Mouse (Mus musculus) heart, embryonic 16.5 days (tissue): ENCODE results near the gene Gng7. TPM values are rescaled to one million over a fixed set of nuclear protein-coding genes. Genes with fewer than 3 reads are reported as not detected.

Experiments
- ATAC-seq: fragments of 200-750 bp; cut with Nextera tagmentation; replicated peaks from 2 replicates; pipeline ENCODE4 v1.8.0; 2017; ENCODE audit warnings: moderate number of reproducible peaks; ENCODE audit not compliant: insufficient read depth, low FRiP score; ENCODE audit errors: extremely low read depth
- H3K27ac ChIP-seq: fragments of 300-500 bp; sonication (generic); 2 replicates; pipeline ENCODE4 v1.5.1; 2014; ENCODE audit warnings: mild to moderate bottlenecking, low read length, control low read depth, moderate library complexity
- H3K27me3 ChIP-seq: fragments of 300-500 bp; sonication (generic); 2 replicates; pipeline ENCODE4 v1.6.1; 2014; ENCODE audit warnings: low read length, mixed read lengths; ENCODE audit not compliant: control insufficient read depth, insufficient read depth
- H3K36me3 ChIP-seq: fragments of 300-500 bp; sonication (generic); 2 replicates; pipeline ENCODE4 v1.6.1; 2014; ENCODE audit not compliant: control insufficient read depth, insufficient read depth
- H3K4me1 ChIP-seq: fragments of 300-500 bp; sonication (generic); 2 replicates; pipeline ENCODE4 v1.6.1; 2014; ENCODE audit warnings: low read length, mixed read lengths; ENCODE audit not compliant: control insufficient read depth, insufficient read depth
- H3K4me2 ChIP-seq: fragments of 300-500 bp; sonication (generic); 2 replicates; pipeline ENCODE4 v1.6.1; 2014; ENCODE audit warnings: low read depth, mild to moderate bottlenecking, control low read depth, low read length
- H3K4me3 ChIP-seq: fragments of 300-500 bp; sonication (generic); 2 replicates; pipeline ENCODE4 v1.5.1; 2014; ENCODE audit warnings: mild to moderate bottlenecking, control low read depth, low read length
- H3K9ac ChIP-seq: fragments of 300-500 bp; sonication (generic); 2 replicates; pipeline ENCODE4 v1.6.1; 2014; ENCODE audit warnings: low read length, control low read depth
- H3K9me3 ChIP-seq: fragments of 300-500 bp; sonication (generic); replicated peaks from 2 replicates; pipeline ENCODE4 v1.6.1; 2016; ENCODE audit warnings: low read length; ENCODE audit not compliant: control insufficient read depth
- WGBS: fragments of 180-500 bp; shearing (Covaris S2); extraction: QIAGEN DNeasy Blood & Tissue Kit; methylation state at CpG from one replicate; pipeline ENCODE4 v1.1.7; 2014; 5-methylcytosine and 5-hydroxymethylcytosine counted together
- polyA plus RNA-seq: library from polyadenylated mRNA; unstranded; fragments of >200 nt; fragmentation: Nextera tagmentation; extraction: Ambion mirVana; gene quantifications from 2 replicates; pipeline ENCODE4 v1.2.1, GENCODE M21; 2015

The Gng7 gene
- polyA plus RNA-seq, 1 experiment from 2014 or later, result 1.4 TPM

GRCm38 (mm10) chr10:80985970-80986701 lies 28.6 kb downstream of the Gng7 start:
- no peaks in the 10 kb centered on the region for H3K36me3 ChIP-seq
- H3K4me1 ChIP-seq, result peaks cover 21% of the 10 kb centered on the region
- H3K4me2 ChIP-seq, result peak overlapping the region; percentile 88
- no peak overlapping the region for H3K27ac ChIP-seq
- H3K4me3 ChIP-seq, result peak overlapping the region; percentile 48
- 34% methylated on average over 13 of the region's 13 CpGs for WGBS
- peak overlapping the region; percentile 68 for H3K9ac ChIP-seq
- H3K9me3 ChIP-seq, result 0 out of 2 replicates have a peak, but pooled peaks cover 2% of the 10 kb centered on the region
- H3K27me3 ChIP-seq, result peaks cover 5% of the 10 kb centered on the region; the same call in 1 of the 2 replicates
- ATAC-seq, result no peak

DNA sequence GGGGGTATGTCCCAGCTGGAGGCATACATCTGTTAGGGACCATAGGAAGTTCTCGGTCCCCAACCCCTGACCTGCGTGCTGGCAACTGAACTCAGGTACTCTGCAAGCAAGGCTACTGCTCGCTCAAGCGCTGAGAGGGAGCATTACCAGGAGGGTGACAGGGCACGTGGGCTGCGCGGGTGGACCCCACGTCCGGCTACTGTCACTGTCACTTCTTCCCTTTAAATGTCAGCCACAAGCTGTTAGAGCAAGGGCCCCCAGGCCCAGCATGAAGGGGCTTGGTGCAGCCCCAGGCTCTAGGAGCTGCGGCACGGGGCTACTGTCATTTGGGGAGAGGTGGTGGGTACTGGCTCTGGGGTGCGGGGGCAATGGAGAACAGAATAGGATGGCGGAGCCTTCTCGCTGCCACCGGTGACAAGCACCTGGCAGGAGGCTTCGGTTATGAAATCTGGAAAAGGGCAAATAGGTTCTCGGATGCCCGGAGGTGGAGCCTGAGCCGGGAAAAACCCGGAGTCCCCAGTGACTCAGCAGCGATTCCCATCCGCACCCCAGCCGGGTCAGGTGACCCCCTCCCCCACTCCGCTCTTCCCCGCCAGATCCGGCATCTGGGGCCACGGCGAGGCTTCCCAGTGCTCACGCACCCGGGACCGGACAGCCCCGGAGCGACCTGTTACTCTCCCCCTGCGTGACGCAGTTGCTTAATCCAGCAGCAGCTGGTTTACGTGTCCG lies 29.3 kb downstream of the Gng7 start:
- Histone ChIP-seq H3K4me2 (peak overlapping the region; percentile 88), H3K27ac (no peak overlapping the region), H3K4me1 (peaks cover 21% of the 10 kb centered on the region), H3K9me3 (no peaks in the 10 kb centered on the region), H3K4me3 (peak overlapping the region; percentile 48), H3K36me3 (no peaks in the 10 kb centered on the region), H3K9ac (peak overlapping the region; percentile 68), H3K27me3 (peaks cover 5% of the 10 kb centered on the region; the same call in 1 of the 2 replicates)
- no peak for ATAC-seq
- WGBS, result 10% methylated on average over 37 of the region's 37 CpGs

DNA sequence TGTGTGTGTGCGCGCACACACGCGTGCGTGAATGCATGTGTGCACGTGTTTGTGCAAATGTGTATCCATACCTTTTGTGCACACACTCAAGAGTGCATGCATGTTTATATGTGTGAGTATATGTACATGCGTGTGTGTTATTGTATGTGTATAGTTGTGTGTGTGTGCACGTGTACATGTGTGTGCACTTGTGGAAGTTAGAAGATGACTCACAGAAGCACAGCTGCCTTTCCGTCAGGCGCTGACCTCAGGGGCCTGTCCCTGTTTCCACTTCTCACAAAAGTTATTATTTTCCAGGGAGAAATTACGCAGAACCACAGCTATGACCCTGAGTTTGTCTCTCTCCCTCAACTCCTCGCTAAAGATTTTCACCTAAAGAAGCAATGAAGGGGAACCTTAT lies 30.5 kb downstream of the Gng7 start:
- H3K9ac ChIP-seq, result no peak overlapping the region
- no peak overlapping the region for H3K4me2 ChIP-seq
- no peaks in the 10 kb centered on the region for H3K36me3 ChIP-seq
- WGBS, result 88% methylated on average over 12 of the region's 12 CpGs
- H3K4me3 ChIP-seq, result no peak overlapping the region
- peaks cover 5% of the 10 kb centered on the region; the same call in 1 of the 2 replicates for H3K27me3 ChIP-seq
- ATAC-seq, result no peak
- no peak overlapping the region for H3K27ac ChIP-seq
- no peaks in the 10 kb centered on the region for H3K9me3 ChIP-seq
- H3K4me1 ChIP-seq, result peaks cover 21% of the 10 kb centered on the region

DNA sequence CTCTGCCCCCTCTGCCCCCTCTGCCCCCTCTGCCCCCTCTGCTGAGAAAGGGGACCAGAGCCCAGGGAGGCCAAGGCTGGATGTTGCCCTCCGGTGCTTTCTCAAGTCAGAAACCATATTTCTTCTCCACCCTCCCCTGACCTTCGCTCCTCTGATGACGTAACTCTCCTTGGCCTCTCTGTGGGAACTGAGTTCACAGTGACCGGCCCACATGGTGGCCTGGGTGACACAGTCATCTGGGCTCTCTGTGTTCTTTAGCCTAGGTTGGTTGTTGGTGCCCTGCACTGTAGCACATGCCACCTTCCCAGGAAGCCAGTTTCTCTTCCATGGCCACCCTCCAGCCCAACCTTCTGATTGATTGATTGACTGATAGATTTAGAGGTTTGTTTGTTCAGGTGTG lies 32.4 kb downstream of the Gng7 start:
- 58% methylated on average over 4 of the region's 4 CpGs for WGBS
- no peak for ATAC-seq

DNA sequence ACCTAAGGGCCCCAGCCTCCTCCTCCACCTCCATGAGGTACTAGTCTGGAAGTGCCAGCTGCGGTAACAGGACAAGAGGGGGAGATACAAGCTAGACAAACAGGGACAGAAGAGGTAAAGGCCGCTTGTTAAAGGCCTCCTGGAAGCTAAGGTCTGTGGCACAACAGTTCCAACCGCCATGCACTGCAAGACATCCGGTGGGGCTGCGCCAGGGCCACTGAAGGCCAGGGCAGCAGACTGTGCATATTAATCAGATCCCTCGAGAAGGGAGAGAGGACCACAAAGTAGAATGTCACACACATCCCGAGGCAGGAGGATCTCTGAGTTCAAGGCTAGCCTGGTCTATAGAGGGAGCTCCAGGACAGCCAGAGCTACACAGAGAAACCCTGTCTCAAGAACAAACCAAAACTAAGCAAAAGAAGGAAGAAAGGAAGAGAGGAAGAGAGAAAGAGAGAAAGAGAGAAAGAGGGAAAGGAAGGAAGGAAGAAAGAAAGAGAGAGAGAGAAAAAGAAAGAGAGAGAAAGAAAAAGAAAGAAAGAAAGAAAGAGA lies 33.1 kb downstream of the Gng7 start:
- Histone ChIP-seq H3K9ac (no peak overlapping the region), H3K36me3 (no peaks in the 10 kb centered on the region), H3K27me3 (peaks cover 5% of the 10 kb centered on the region; the same call in 1 of the 2 replicates), H3K4me2 (no peak overlapping the region), H3K27ac (no peak overlapping the region), H3K4me1 (peaks cover 10% of the 10 kb centered on the region), H3K4me3 (no peak overlapping the region), H3K9me3 (no peaks in the 10 kb centered on the region)
- ATAC-seq, result no peak
- WGBS, result 54% methylated on average over 7 of the region's 7 CpGs

More for the DNA sequence above, 32.4 kb downstream of the Gng7 start:
- Histone ChIP-seq H3K9me3 (no peaks in the 10 kb centered on the region), H3K4me2 (no peak overlapping the region), H3K9ac (no peak overlapping the region), H3K4me1 (peaks cover 15% of the 10 kb centered on the region), H3K27ac (no peak overlapping the region), H3K27me3 (peaks cover 5% of the 10 kb centered on the region; the same call in 1 of the 2 replicates), H3K36me3 (no peaks in the 10 kb centered on the region), H3K4me3 (no peak overlapping the region)

DNA sequence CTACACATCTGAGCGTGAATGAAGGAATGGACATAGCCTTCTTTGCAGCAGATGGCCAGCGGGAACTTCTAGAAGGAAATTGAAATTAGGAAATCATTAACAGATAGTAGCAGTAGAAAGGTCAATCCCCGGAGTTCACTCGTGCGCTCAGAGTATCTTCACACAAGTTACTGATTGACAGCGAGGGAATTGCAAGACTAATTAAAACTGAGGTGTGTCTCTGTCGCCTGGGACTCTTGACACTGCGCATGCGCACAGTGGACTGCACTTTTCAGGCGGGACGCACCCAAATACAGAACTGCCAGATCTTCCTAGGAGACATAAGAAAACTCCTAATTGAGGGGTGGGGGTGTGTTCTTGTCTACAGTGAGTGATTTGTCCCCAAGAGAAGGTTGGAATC lies 39.3 kb downstream of the Gng7 start:
- H3K36me3 ChIP-seq, result no peaks in the 10 kb centered on the region
- H3K4me3 ChIP-seq, result no peak overlapping the region
- no peak overlapping the region for H3K27ac ChIP-seq
- ATAC-seq, result no peak
- H3K4me1 ChIP-seq, result peaks cover 11% of the 10 kb centered on the region
- no peak overlapping the region for H3K4me2 ChIP-seq
- no peaks in the 10 kb centered on the region for H3K27me3 ChIP-seq
- WGBS, result 88% methylated on average over 11 of the region's 11 CpGs
- no peak overlapping the region for H3K9ac ChIP-seq
- H3K9me3 ChIP-seq, result peaks cover 3% of the 10 kb centered on the region; the same call in 1 of the 2 replicates

DNA sequence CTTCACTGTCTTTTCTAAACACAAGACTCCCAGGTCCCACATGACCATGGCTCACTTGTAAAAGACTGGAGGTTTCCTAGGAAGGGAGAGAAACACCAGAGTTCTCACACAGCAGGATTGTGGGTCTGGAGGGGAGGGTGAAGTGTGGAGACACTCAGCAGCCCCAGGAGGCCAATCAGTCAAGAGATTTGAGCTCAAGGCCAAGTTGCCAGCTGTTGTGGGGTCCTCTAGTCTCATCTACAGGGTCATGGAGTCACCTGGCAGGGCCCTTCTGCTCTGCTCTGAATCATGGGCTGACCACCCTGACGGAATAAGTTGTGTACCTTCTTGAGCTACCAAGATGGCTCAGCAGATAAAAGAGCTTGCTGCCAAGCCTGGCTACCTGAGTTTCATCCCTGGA lies 41.0 kb downstream of the Gng7 start:
- ATAC-seq, result no peak
- peaks cover 11% of the 10 kb centered on the region for H3K4me1 ChIP-seq
- WGBS, result 80% methylated on average over 1 of the region's 1 CpGs
- H3K27ac ChIP-seq, result no peak overlapping the region
- H3K4me2 ChIP-seq, result no peak overlapping the region
- no peak overlapping the region for H3K4me3 ChIP-seq
- peaks cover 3% of the 10 kb centered on the region; the same call in 1 of the 2 replicates for H3K9me3 ChIP-seq
- no peak overlapping the region for H3K9ac ChIP-seq
- no peaks in the 10 kb centered on the region for H3K27me3 ChIP-seq
- H3K36me3 ChIP-seq, result no peaks in the 10 kb centered on the region

- H3K4me2 ChIP-seq, result no peak overlapping the region
- no peak for ATAC-seq
- H3K4me3 ChIP-seq, result no peak overlapping the region
- no peaks in the 10 kb centered on the region for H3K27me3 ChIP-seq
- H3K27ac ChIP-seq, result 0 out of 2 replicates have a peak overlapping the region, but pooled peaks have one; percentile 11
- H3K4me1 ChIP-seq, result peaks cover 11% of the 10 kb centered on the region
- peaks cover 3% of the 10 kb centered on the region; the same call in 1 of the 2 replicates for H3K9me3 ChIP-seq
- WGBS, result 41% methylated on average over 11 of the region's 11 CpGs
- no peak overlapping the region for H3K9ac ChIP-seq
- H3K36me3 ChIP-seq, result no peaks in the 10 kb centered on the region
Observed at GRCm38 (mm10) chr10:80972071-80972987, 42.4 kb downstream of the Gng7 start.
